ENCODE assay signal across 1 mouse cellular context in genomic region chr2:27487336-27488049, GRCm38 (mm10).
A peak's percentile ranks its signal among the peaks of the same experiment; 100 is the strongest.
TF ChIP-seq lines count a peak whose summit lies in the region.

No protein-coding gene starts in this region.

TF ChIP-seq in MEL, 35 proteins besides CTCF, POLR2A, EP300 and RAD21 (continued from another document):
- TF ChIP-seq KAT2A (conservative IDR thresholded peaks at IDR 0.05; ENCODE audit: low read depth, low read length), result no peak
- no peak for TF ChIP-seq MAZ (IDR thresholded peaks at IDR 0.05; ENCODE audit: low read depth, low read length)
- peak; percentile 51; the same call in 1 of the 2 replicates for TF ChIP-seq MXI1 (IDR thresholded peaks at IDR 0.05; ENCODE audit: low read depth, low read length)
- TF ChIP-seq ZC3H11A (IDR thresholded peaks at IDR 0.05; ENCODE audit: low read depth, low read length), result no peak
- TF ChIP-seq ZMIZ1 (IDR thresholded peaks at IDR 0.05; ENCODE audit: low read depth, low read length), result no peak
- TF ChIP-seq RCOR1 (IDR thresholded peaks at IDR 0.05; ENCODE audit: low read depth, low read length), result no peak
- no peak for TF ChIP-seq GABPA (IDR thresholded peaks at IDR 0.05; ENCODE audit: low read depth, low read length)
- peak; percentile 57 for TF ChIP-seq MYC (IDR thresholded peaks at IDR 0.05; ENCODE audit: low read depth, low read length)
